Mouse (Mus musculus) liver, postnatal 0 days (tissue): ENCODE data around the gene Timm17b. TPM values are rescaled to one million over a fixed set of nuclear protein-coding genes. Genes with fewer than 3 reads are reported as not detected.

Experiments used
- ATAC-seq: fragments of 200-750 bp; cut with Nextera tagmentation; 2 replicates; pipeline ENCODE4 v1.8.0; 2017; ENCODE audit warnings: mild to moderate bottlenecking, moderate library complexity
- DNase-seq: peaks from one replicate; pipeline ENCODE4 v3.0.0-alpha.2; 2016
- H3K27ac ChIP-seq: fragments of 300-500 bp; sonication (generic); 2 replicates; pipeline ENCODE4 v1.5.1; 2014; ENCODE audit warnings: antibody characterized with exemption, moderate library complexity, mild to moderate bottlenecking, low read depth
- H3K27me3 ChIP-seq: fragments of 300-500 bp; sonication (generic); 2 replicates; pipeline ENCODE4 v1.6.1; 2014; ENCODE audit warnings: low read length, control low read depth, mixed read lengths; ENCODE audit not compliant: insufficient read depth
- H3K36me3 ChIP-seq: fragments of 300-500 bp; sonication (generic); replicated peaks from 2 replicates; pipeline ENCODE4 v1.6.1; 2014; ENCODE audit warnings: mild to moderate bottlenecking, control low read depth, low read length, moderate library complexity, mixed read lengths; ENCODE audit not compliant: insufficient read depth
- H3K4me1 ChIP-seq: fragments of 300-500 bp; sonication (generic); 2 replicates; pipeline ENCODE4 v1.6.1; 2014; ENCODE audit warnings: antibody characterized with exemption, mild to moderate bottlenecking, control low read depth; ENCODE audit not compliant: insufficient read depth
- H3K4me2 ChIP-seq: fragments of 300-500 bp; sonication (generic); 2 replicates; pipeline ENCODE4 v1.6.1; 2014; ENCODE audit warnings: low read depth, mild to moderate bottlenecking, low read length, moderate library complexity, mixed read lengths
- H3K4me3 ChIP-seq: fragments of 300-500 bp; sonication (generic); 2 replicates; pipeline ENCODE4 v1.5.1; 2014; ENCODE audit warnings: low read depth, low read length
- H3K9ac ChIP-seq: fragments of 300-500 bp; sonication (generic); replicated peaks from 2 replicates; pipeline ENCODE4 v1.6.1; 2014; ENCODE audit warnings: mild to moderate bottlenecking, moderate library complexity
- H3K9me3 ChIP-seq: fragments of 300-500 bp; sonication (generic); 2 replicates; pipeline ENCODE4 v1.6.1; 2016; ENCODE audit warnings: mild to moderate bottlenecking, control low read depth, low read length, mixed read lengths
- CTCF ChIP-seq: sonication (generic); IDR thresholded peaks from 2 replicates; pipeline ENCODE4 v1.5.1; 2016; ENCODE audit warnings: antibody characterized with exemption, low read depth
- EP300 ChIP-seq: IDR thresholded peaks from 2 replicates; pipeline ENCODE4 v1.6.1; 2016; ENCODE audit warnings: antibody characterized with exemption, low read depth, mild to moderate bottlenecking
- WGBS: fragments of 180-500 bp; shearing (Covaris S2); extraction: QIAGEN DNeasy Blood & Tissue Kit; methylation state at CpG from one replicate; pipeline ENCODE4 v1.1.7; 2014; ENCODE audit not compliant: insufficient replicate concordance; 5-methylcytosine and 5-hydroxymethylcytosine counted together
- polyA plus RNA-seq: library from polyadenylated mRNA; unstranded; fragments of >200 nt; fragmentation: Nextera tagmentation; extraction: Ambion mirVana; gene quantifications from 2 replicates; pipeline ENCODE4 v1.2.1, GENCODE M21; 2015

Timm17b gene
- polyA plus RNA-seq, 1 experiment from 2014 or later: 117 TPM

DNA sequence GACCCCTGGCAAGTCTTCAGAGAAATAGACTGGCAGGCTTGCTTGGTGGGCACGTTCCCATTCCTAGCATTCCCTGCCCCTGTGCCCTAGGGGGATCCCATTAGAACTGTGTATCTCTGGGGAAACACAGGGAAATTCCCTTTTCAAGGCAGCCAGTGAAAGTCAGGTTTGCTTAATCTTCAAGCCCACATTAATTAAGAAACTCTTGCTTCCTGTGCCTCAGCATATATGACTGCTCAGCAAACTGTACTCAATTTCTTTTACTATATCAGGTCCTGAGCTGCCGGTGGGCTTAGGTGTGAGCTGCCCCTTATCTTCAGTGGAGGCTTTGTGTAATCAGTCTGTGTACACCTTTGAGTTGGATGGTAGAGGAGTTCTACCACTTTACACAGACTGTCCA, 33.4 kb upstream of the Timm17b start:
- Histone ChIP-seq H3K4me2 (no peak overlapping the region), H3K27me3 (no peaks in the 10 kb centered on the region), H3K4me1 (0 out of 2 replicates have a peak, but pooled peaks cover 5% of the 10 kb centered on the region), H3K27ac (0 out of 2 replicates have a peak overlapping the region, but pooled peaks have one; percentile 2), H3K36me3 (peaks cover 14% of the 10 kb centered on the region; the same call in 1 of the 2 replicates), H3K4me3 (no peak overlapping the region), H3K9ac (no peak overlapping the region), H3K9me3 (no peaks in the 10 kb centered on the region)
- ATAC-seq (no peak), DNase-seq (no peak)
- TF ChIP-seq EP300: no peak
- no peak for TF ChIP-seq CTCF
- 22% methylated on average over 2 of the region's 2 CpGs for WGBS

DNA sequence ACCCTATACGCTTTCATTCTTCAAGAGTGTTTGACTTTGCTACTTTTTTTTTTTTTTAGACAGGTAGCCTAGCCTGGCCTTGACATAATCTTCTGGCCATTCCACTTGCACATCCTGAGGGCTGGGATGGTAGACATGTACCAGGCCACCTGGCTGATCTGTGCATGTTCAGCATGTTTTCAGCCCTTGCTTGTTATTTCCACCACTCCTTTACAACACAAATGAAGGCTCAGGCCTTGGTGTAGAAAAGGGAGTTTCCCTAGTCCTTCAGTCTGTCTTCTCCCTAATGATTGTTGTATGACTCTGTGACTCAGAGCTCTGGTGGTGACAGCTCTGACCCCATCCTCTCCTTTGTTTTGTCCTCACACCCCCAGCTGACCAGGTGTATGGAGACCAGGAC, 32.0 kb upstream of the Timm17b start:
- H3K4me1 ChIP-seq: 0 out of 2 replicates have a peak, but pooled peaks cover 5% of the 10 kb centered on the region
- ATAC-seq (no peak), DNase-seq (no peak)
- no peak overlapping the region for H3K4me2 ChIP-seq
- H3K27ac ChIP-seq: no peak overlapping the region
- no peak overlapping the region for H3K4me3 ChIP-seq
- H3K9me3 ChIP-seq: no peaks in the 10 kb centered on the region
- H3K9ac ChIP-seq: no peak overlapping the region
- 94% methylated on average over 1 of the region's 1 CpGs for WGBS
- peaks cover 24% of the 10 kb centered on the region for H3K36me3 ChIP-seq
- H3K27me3 ChIP-seq: no peaks in the 10 kb centered on the region
- TF ChIP-seq EP300 (no peak), CTCF (no peak)

DNA sequence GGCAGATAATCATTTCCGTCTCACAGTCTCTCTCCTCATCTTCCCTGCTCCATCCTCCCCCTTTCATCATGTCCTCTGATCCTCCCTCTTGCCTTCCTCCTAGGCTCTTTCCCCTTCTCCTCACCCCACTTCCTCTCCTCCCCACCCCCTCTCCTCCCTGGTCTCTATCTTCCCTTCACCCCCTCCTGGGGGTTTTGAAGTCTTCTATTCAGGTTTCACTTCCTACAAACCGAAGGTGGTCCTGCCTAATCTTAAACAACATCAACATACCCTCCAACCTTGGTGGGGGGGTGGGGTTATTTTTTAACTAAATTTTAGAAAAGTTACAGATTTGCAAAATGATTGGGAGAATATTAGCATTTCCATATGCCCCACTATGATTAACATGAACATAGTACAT, 30.7 kb upstream of the Timm17b start:
- no peak for TF ChIP-seq CTCF
- no peak for TF ChIP-seq EP300
- 54% methylated on average over 2 of the region's 2 CpGs for WGBS
- Histone ChIP-seq H3K27ac (no peak overlapping the region), H3K4me3 (no peak overlapping the region), H3K9me3 (no peaks in the 10 kb centered on the region), H3K4me1 (0 out of 2 replicates have a peak, but pooled peaks cover 5% of the 10 kb centered on the region), H3K27me3 (no peaks in the 10 kb centered on the region), H3K9ac (no peak overlapping the region), H3K36me3 (peaks cover 37% of the 10 kb centered on the region), H3K4me2 (no peak overlapping the region)
- ATAC-seq (no peak), DNase-seq (no peak)

DNA sequence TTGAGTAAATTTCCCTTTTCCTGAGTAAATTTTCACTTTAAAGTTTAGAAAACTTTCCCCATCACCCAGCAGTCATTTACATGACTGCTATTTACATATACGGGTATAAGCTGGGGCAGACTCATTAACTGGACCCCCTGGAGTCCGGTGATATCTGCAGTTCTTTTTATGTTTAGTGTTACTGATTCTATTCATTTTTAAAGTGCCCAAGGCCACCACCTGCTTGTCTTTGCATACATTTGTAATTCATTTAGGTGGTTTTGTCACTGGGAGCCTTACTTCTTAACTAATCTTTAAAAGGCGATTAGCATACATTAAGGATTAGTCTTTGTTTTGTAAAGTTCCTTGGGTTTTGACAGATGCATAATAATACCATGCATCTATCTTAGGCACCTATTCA, 29.3 kb upstream of the Timm17b start:
- no peak overlapping the region for H3K4me2 ChIP-seq
- no peaks in the 10 kb centered on the region for H3K27me3 ChIP-seq
- TF ChIP-seq CTCF: no peak
- 63% methylated on average over 3 of the region's 3 CpGs for WGBS
- H3K9ac ChIP-seq: no peak overlapping the region
- ATAC-seq (no peak), DNase-seq (no peak)
- no peaks in the 10 kb centered on the region for H3K9me3 ChIP-seq
- H3K4me3 ChIP-seq: no peak overlapping the region
- 0 out of 2 replicates have a peak, but pooled peaks cover 5% of the 10 kb centered on the region for H3K4me1 ChIP-seq
- peaks cover 47% of the 10 kb centered on the region for H3K36me3 ChIP-seq
- H3K27ac ChIP-seq: no peak overlapping the region

DNA sequence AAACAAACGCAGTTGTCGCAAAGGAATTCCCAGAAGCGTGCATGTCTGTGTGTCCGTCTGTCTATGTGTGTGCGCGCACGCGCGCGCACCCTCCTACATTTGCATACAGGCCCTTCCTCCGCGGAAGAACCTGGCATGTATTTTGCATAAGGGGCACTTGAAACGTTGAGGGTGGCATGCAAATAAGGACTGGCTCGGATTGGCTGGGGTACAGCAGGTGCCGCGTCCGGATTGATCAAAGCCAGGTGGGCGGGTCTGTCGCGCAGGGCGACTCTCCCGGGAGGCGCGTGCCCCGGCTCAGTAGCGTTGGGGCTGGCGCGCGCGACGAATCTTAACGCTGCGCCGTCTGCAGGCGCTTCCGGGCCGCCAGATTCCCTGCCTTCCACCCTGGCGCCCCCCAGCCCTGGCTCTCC, 21.1 kb upstream of the Timm17b start, which contains the start of gene Pim2:
Gene Pim2, plus strand, starts transcription at position 256 of the 413 bp plus-strand sequence.
- Histone ChIP-seq H3K4me2 (peak within 1 kb of the TSS; percentile 84), H3K4me1 (peaks cover 5% of the 10 kb centered on the region; the same call in 1 of the 2 replicates), H3K27me3 (no peaks in the 10 kb centered on the region), H3K4me3 (peak within 1 kb of the TSS; percentile 52), H3K9ac (peak within 1 kb of the TSS; percentile 55), H3K9me3 (no peaks in the 10 kb centered on the region), H3K27ac (no peak within 1 kb of the TSS), H3K36me3 (peaks cover 15% of the 10 kb centered on the region)
- 18% methylated on average over 38 of the region's 38 CpGs for WGBS
- ATAC-seq: peak; percentile 96
- peak; percentile 85 for DNase-seq
- TF ChIP-seq CTCF: no peak
- no peak for TF ChIP-seq EP300

DNA sequence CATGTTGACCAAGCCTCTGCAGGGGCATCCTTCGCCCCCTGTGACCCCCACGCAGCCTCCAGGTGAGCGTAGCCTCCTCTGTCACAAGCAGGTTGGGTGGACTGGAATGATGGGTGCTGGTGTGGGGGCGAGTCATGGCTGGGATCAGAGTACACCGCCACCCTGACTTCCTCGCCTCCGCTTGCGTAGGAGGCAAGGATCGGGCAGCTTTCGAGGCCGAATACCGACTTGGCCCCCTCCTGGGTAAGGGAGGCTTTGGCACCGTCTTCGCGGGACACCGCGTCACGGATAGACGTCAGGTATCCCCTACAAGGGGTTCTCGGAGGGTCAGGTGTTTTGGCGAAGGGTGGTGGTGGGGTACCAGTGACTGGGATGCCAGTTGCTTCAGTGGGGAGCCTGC, 20.7 kb upstream of the Timm17b start:
- H3K9ac ChIP-seq: peak overlapping the region; percentile 55
- TF ChIP-seq CTCF (no peak), EP300 (no peak)
- H3K9me3 ChIP-seq: no peaks in the 10 kb centered on the region
- peaks cover 5% of the 10 kb centered on the region; the same call in 1 of the 2 replicates for H3K4me1 ChIP-seq
- DNase-seq: no peak
- peak overlapping the region; percentile 84 for H3K4me2 ChIP-seq
- no peaks in the 10 kb centered on the region for H3K27me3 ChIP-seq
- peak; percentile 4; the same call in 1 of the 2 replicates for ATAC-seq
- H3K4me3 ChIP-seq: peak overlapping the region; percentile 52
- 22% methylated on average over 21 of the region's 21 CpGs for whole genome bisulfite sequencing
- peaks cover 10% of the 10 kb centered on the region for H3K36me3 ChIP-seq
- no peak overlapping the region for H3K27ac ChIP-seq

DNA sequence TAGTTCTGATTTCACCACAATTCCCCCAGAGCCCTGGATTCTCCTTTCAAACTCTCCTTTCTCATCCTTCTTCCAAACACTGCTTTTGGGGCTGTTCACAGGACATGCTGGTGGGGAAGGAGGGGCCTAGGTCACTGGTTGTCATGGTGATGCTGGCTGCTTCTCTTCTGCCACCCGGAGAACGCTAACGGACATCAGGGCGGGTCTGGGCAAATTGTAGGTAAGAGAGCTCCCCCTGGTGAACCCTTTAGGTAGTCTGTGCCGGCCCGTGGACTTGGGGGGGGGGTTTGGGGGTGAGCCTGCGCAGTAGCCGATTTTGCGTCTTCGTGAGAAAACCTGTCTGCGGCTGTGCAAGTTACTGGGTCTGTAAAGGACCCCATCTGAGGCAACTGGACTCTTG, 19.3 kb upstream of the Timm17b start:
- Histone ChIP-seq H3K36me3 (no peaks in the 10 kb centered on the region), H3K4me1 (peaks cover 7% of the 10 kb centered on the region), H3K9me3 (no peaks in the 10 kb centered on the region), H3K27me3 (no peaks in the 10 kb centered on the region), H3K9ac (no peak overlapping the region), H3K4me3 (no peak overlapping the region), H3K27ac (no peak overlapping the region), H3K4me2 (peak overlapping the region; percentile 84; the same call in 1 of the 2 replicates)
- DNase-seq (peak; percentile 65), ATAC-seq (no peak)
- WGBS: 7% methylated on average over 11 of the region's 11 CpGs
- peak; percentile 62 for TF ChIP-seq CTCF
- no peak for TF ChIP-seq EP300
